Mouse (Mus musculus) heart, adult 2 months (tissue): ENCODE measurements around the gene Cbln3.

Experiments
- CTCF ChIP-seq: fragments of 200-600 bp; IDR thresholded peaks from 2 replicates; pipeline ENCODE4 v1.8.1; 2022; ENCODE audit warnings: antibody characterized with exemption, mild to moderate bottlenecking, moderate library complexity
- POLR2A ChIP-seq: fragments of 200-500 bp; IDR thresholded peaks from 2 replicates; pipeline ENCODE4 v1.6.1; 2011; ENCODE audit warnings: mild to moderate bottlenecking, low read depth, low read length, control low read depth; ENCODE audit not compliant: insufficient read depth

- TF ChIP-seq CTCF (no peak), POLR2A (no peak)
Observed at GRCm38 (mm10) chr14:55854406-55855100, 29.6 kb downstream of the Cbln3 start.
